Mouse (Mus musculus): ENCODE measurements around the gene Wdr46.

DNA sequence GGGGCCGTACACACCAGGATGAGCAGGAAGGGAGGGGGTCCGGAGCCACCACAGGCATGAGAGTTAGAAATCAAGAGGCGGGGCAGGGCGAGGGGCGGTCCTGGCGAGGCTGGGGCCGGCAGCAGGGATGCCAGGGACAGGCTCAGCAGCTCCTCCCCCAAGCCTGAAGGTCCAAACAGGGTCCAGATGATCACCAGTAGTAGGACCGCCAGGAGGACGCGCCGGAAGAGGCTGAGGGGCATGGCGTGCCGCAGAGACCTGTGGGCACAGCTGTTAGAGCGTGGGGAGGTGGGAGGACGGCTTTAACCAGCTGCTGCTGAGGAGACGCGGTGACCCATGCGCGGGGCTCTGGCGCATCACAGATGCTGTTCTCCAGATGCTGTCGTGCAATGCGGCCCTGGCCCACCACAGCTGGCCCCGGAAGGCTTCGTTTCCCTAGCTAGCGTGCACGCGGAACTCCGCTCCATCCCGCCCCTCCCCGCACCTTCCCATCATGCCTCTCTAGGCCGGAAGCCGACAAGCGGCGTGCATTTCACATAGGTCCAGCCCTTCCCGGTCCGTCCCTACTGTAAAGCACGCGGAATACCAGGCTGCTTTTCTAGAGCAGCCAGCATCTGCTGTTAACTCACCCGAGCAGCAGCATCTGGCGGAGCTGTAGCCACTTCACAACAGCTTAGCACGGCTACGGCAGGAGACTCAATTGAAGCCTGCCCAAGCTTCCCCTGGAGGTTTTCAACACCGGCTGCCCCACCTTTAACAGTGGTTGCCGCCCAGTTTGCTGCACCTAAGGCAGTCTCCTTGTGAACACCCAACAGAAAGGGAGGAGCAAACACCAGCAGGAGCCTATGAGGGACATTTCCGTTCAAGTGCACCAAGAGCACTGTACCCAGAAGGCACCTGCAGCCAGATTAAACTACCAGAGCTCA, 10.8 kb downstream of the Wdr46 start, which contains the start of gene B3galt4:
- TF ChIP-seq CTCF (IDR thresholded peaks at IDR 0.05; ENCODE audit: control insufficient read depth, insufficient read depth, low read length), result peak; percentile 4; the same call in 1 of the 2 replicates
- peak; percentile 59; the same call in 1 of the 2 replicates for TF ChIP-seq POLR2A (IDR thresholded peaks at IDR 0.05; ENCODE audit: borderline replicate concordance, control insufficient read depth, low read depth, low read length)

All from bone marrow, adult 2 months (tissue).